Mouse (Mus musculus) cerebellum, adult (tissue): ENCODE data around the gene Hs6st2.

ENCODE experiments used
- ATAC-seq: cut with Nextera tagmentation; 2 replicates; pipeline ENCODE4 v1.9.2; 2017; ENCODE audit warnings: mild to moderate bottlenecking, moderate library complexity, mixed read lengths; ENCODE audit not compliant: insufficient number of reproducible peaks, low FRiP score, low TSS enrichment

The Hs6st2 gene

GRCm38 (mm10) chrX:51374670-51375069 is 307.0 kb downstream of the Hs6st2 start:
- ATAC-seq = no peak

GRCm38 (mm10) chrX:51372477-51373239 is 309.0 kb downstream of the Hs6st2 start:
- no peak for ATAC-seq

GRCm38 (mm10) chrX:51349682-51350081 is 332.0 kb downstream of the Hs6st2 start:
- ATAC-seq = no peak

GRCm38 (mm10) chrX:51343595-51343994 is 338.1 kb downstream of the Hs6st2 start:
- no peak for ATAC-seq
